ENCODE assay signal across 8 mouse cellular contexts in the genomic region with DNA sequence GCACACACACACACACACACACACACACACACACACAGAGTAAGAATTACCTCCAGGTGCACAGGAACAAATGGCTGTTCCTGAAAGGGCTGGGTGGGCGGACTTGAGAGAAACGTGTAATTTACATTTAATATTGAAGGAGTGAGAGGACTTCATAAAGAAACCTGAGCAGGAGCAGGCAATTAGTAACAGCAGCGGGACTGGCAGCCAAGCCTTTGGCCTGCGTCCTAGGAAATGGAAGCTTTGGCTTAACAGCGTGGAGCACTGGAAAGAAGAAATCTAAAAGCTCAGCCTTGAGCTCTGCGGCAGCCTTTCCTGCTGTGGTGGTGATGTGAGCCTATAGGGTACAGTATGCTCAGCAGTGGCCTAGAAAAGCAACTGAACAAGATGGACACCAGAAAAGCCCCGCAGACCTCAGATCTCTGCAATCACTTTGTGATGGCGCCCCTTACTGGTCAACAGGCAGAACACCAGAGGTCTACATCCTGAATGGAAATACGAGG.
DNase-seq lines count a peak whose midpoint lies in the region; ATAC-seq and TF ChIP-seq lines count a peak whose summit lies in the region.

No protein-coding gene starts in this region.

- H3K27ac ChIP-seq in gastrocnemius, adult 2 months: no peak overlapping the region
- peak overlapping the region; percentile 76 for H3K27ac ChIP-seq in forebrain, postnatal 0 days (ENCODE audit: low read depth, low read length)

- no peaks in the 10 kb centered on the region for H3K36me3 ChIP-seq in forebrain, postnatal 0 days (ENCODE audit: insufficient read depth)

- intact Hi-C loops in gastrocnemius, adult 2 months (cut with DNase I): no loop called here

- TF ChIP-seq CTCF in gastrocnemius, adult 2 months (IDR thresholded peaks at IDR 0.05): peak; percentile 50
- peak; percentile 71 for TF ChIP-seq CTCF in forebrain, postnatal 0 days (IDR thresholded peaks at IDR 0.05; ENCODE audit: low read depth)

- WGBS in forebrain, postnatal 0 days: 12% methylated on average over 9 of the region's 9 CpGs

- peak overlapping the region; percentile 9 for H3K4me3 ChIP-seq in gastrocnemius, adult 2 months
- peak overlapping the region; percentile 31 for H3K4me3 ChIP-seq in forebrain, postnatal 0 days (ENCODE audit: low read depth, low read length)

- H3K27me3 ChIP-seq in forebrain, postnatal 0 days (ENCODE audit: insufficient read depth, low read length): no peaks in the 10 kb centered on the region

- H3K9ac ChIP-seq in forebrain, postnatal 0 days: peak overlapping the region; percentile 41; the same call in 1 of the 2 replicates

- peak; percentile 23 for DNase-seq in gastrocnemius, adult 2 months
- DNase-seq in gastrocnemius, adult 18-20 months (ENCODE audit: low spot score): no peak
- DNase-seq in cerebellum, adult 9-10 months: peak; percentile 82
- peak; percentile 81 for DNase-seq in forebrain, postnatal 0 days
- peak; percentile 50 to 64 for DNase-seq in kidney, postnatal 36 days
- peak; percentile 4 for DNase-seq in lung, postnatal 14 days
- DNase-seq in right cerebral cortex, postnatal 25 days: peak; percentile 47
- DNase-seq in heart, adult 18-20 months: no peak

- H3K4me1 ChIP-seq in forebrain, postnatal 0 days (ENCODE audit: insufficient read depth): peaks cover 12% of the 10 kb centered on the region; the same call in 1 of the 2 replicates

- H3K9me3 ChIP-seq in forebrain, postnatal 0 days (ENCODE audit: low read length): no peaks in the 10 kb centered on the region

- H3K4me2 ChIP-seq in forebrain, postnatal 0 days (ENCODE audit: low read depth): peak overlapping the region; percentile 45

- ATAC-seq in forebrain, postnatal 0 days: peak; percentile 87

Comparison
In these comparisons a context has a peak if more than half of its experiments do, and no peak if none do; other contexts are left out.
1. DNase-seq: peak in gastrocnemius, adult 2 months (single experiment), cerebellum, adult 9-10 months (single experiment), forebrain, postnatal 0 days (single experiment), kidney, postnatal 36 days (2 of 2), lung, postnatal 14 days (single experiment) and right cerebral cortex, postnatal 25 days (single experiment); none in gastrocnemius, adult 18-20 months (single experiment) and heart, adult 18-20 months (0 of 2).